Mouse (Mus musculus) hindbrain, embryonic 12.5 days (tissue): Measurements from ENCODE around the gene Plekhg6. TPM values are rescaled to one million over a fixed set of nuclear protein-coding genes. Genes with fewer than 3 reads are reported as not detected.
A peak's percentile ranks its signal among the peaks of the same experiment; 100 is the strongest.

Experiments used
- ATAC-seq: fragments of 200-750 bp; cut with Nextera tagmentation; 2 replicates; pipeline ENCODE4 v1.8.0; 2017; ENCODE audit warnings: moderate TSS enrichment; ENCODE audit not compliant: low FRiP score
- H3K27ac ChIP-seq: fragments of 300-500 bp; sonication (generic); 2 replicates; pipeline ENCODE4 v1.5.1; 2016; ENCODE audit warnings: mild to moderate bottlenecking
- H3K27me3 ChIP-seq: fragments of 300-500 bp; sonication (generic); 2 replicates; pipeline ENCODE4 v1.6.1; 2016; ENCODE audit warnings: mild to moderate bottlenecking
- H3K36me3 ChIP-seq: fragments of 300-500 bp; sonication (generic); 2 replicates; pipeline ENCODE4 v1.6.1; 2016; ENCODE audit warnings: mild to moderate bottlenecking
- H3K4me1 ChIP-seq: fragments of 300-500 bp; sonication (generic); 2 replicates; pipeline ENCODE4 v1.6.1; 2016
- H3K4me2 ChIP-seq: fragments of 300-500 bp; sonication (generic); replicated peaks from 2 replicates; pipeline ENCODE4 v1.6.1; 2016; ENCODE audit warnings: mild to moderate bottlenecking
- H3K4me3 ChIP-seq: fragments of 300-500 bp; sonication (generic); 2 replicates; pipeline ENCODE4 v1.5.1; 2016; ENCODE audit warnings: mild to moderate bottlenecking
- H3K9ac ChIP-seq: fragments of 300-500 bp; sonication (generic); 2 replicates; pipeline ENCODE4 v1.6.1; 2016; ENCODE audit warnings: mild to moderate bottlenecking, moderate library complexity
- H3K9me3 ChIP-seq: fragments of 300-500 bp; sonication (generic); replicated peaks from 2 replicates; pipeline ENCODE4 v1.6.1; 2016; ENCODE audit warnings: mild to moderate bottlenecking
- WGBS: fragments of 180-500 bp; shearing (Covaris S2); methylation state at CpG from one replicate; pipeline ENCODE4 v1.1.7; 2016; 5-methylcytosine and 5-hydroxymethylcytosine counted together
- polyA plus RNA-seq: library from polyadenylated mRNA; unstranded; fragments of >200 nt; fragmentation: Nextera tagmentation; extraction: Ambion mirVana; gene quantifications from 2 replicates; pipeline ENCODE4 v1.2.1, GENCODE M21; 2016

Plekhg6 gene
- polyA plus RNA-seq, 1 experiment from 2014 or later, result 0.18 TPM

- peaks cover 23% of the 10 kb centered on the region for H3K27me3 ChIP-seq
- no peak overlapping the region for H3K4me2 ChIP-seq
- 74% methylated on average over 6 of the region's 6 CpGs for WGBS
- no peaks in the 10 kb centered on the region for H3K9me3 ChIP-seq
- H3K9ac ChIP-seq, result no peak overlapping the region
- H3K4me1 ChIP-seq, result peaks cover 18% of the 10 kb centered on the region
- H3K27ac ChIP-seq, result no peak overlapping the region
- H3K36me3 ChIP-seq, result no peaks in the 10 kb centered on the region
- H3K4me3 ChIP-seq, result no peak overlapping the region
- ATAC-seq, result no peak
Measured at GRCm38 (mm10) chr6:125314746-125315145, 65.8 kb downstream of the Plekhg6 start.

- peak overlapping the region; percentile 56 for H3K4me2 ChIP-seq
- peaks cover 21% of the 10 kb centered on the region for H3K4me1 ChIP-seq
- H3K9ac ChIP-seq, result peak overlapping the region; percentile 61; the same call in 1 of the 2 replicates
- no peaks in the 10 kb centered on the region for H3K36me3 ChIP-seq
- peak; percentile 30 for ATAC-seq
- H3K27ac ChIP-seq, result no peak overlapping the region
- H3K4me3 ChIP-seq, result peak overlapping the region; percentile 35
- peaks cover 18% of the 10 kb centered on the region for H3K27me3 ChIP-seq
- 56% methylated on average over 7 of the region's 7 CpGs for WGBS
- no peaks in the 10 kb centered on the region for H3K9me3 ChIP-seq
Measured at GRCm38 (mm10) chr6:125314231-125314563, 66.4 kb downstream of the Plekhg6 start.

- Histone ChIP-seq H3K9ac (peak within 1 kb of the TSS; percentile 61), H3K4me2 (peak within 1 kb of the TSS; percentile 56), H3K4me1 (peaks cover 25% of the 10 kb centered on the region), H3K27ac (no peak within 1 kb of the TSS), H3K4me3 (peak within 1 kb of the TSS; percentile 35), H3K9me3 (no peaks in the 10 kb centered on the region), H3K27me3 (peaks cover 13% of the 10 kb centered on the region), H3K36me3 (no peaks in the 10 kb centered on the region)
- peak; percentile 62 for ATAC-seq
- WGBS, result 2% methylated on average over 27 of the region's 46 CpGs
Measured at GRCm38 (mm10) chr6:125313546-125314230, 66.9 kb downstream of the Plekhg6 start, which contains the start of gene Ltbr. TSS of gene Ltbr (minus strand) at chr6:125313885.

Other genes starting within 250 kb of the Plekhg6 start
- gene Nop2, start 248.9 kb downstream of the Plekhg6 start, polyA plus RNA-seq, result 48.1 and 54.2 TPM in 2 replicates
- gene Iffo1, start 235.6 kb downstream of the Plekhg6 start, polyA plus RNA-seq, result 19.2 and 21.3 TPM in 2 replicates
- gene Gapdh, start 214.3 kb downstream of the Plekhg6 start, polyA plus RNA-seq, result 1,498 and 1,567 TPM in 2 replicates
- gene Ncapd2, start 189.1 kb downstream of the Plekhg6 start, polyA plus RNA-seq, result 140 and 142 TPM in 2 replicates
- gene Mrpl51, start 189.0 kb downstream of the Plekhg6 start, polyA plus RNA-seq, result 163 and 165 TPM in 2 replicates
- gene Vamp1, start 165.2 kb downstream of the Plekhg6 start, polyA plus RNA-seq, result 5.9 and 6.0 TPM in 2 replicates
- 2.5 and 2.9 TPM in 2 replicates for gene Tapbpl, start 148.9 kb downstream of the Plekhg6 start, polyA plus RNA-seq
- gene Cd27, start 143.8 kb downstream of the Plekhg6 start, polyA plus RNA-seq, result 1.6 and 1.9 TPM in 2 replicates
- 0.16 TPM in 1 of 2 replicates, not detected in the other for gene Tuba3a, start 94.8 kb downstream of the Plekhg6 start, polyA plus RNA-seq
- gene Ltbr, start 66.9 kb downstream of the Plekhg6 start, polyA plus RNA-seq, result 19.6 and 20.6 TPM in 2 replicates
- gene Scnn1a, start 60.1 kb downstream of the Plekhg6 start, polyA plus RNA-seq, result 0.48 and 0.49 TPM in 2 replicates
- gene Tnfrsf1a, start 31.4 kb downstream of the Plekhg6 start, polyA plus RNA-seq, result 29.9 and 32.6 TPM in 2 replicates
- 49.2 and 54.1 TPM in 2 replicates for gene Cd9, start 114.0 kb upstream of the Plekhg6 start, polyA plus RNA-seq
- 11.3 and 11.5 TPM in 2 replicates for gene Vwf, start 166.0 kb upstream of the Plekhg6 start, polyA plus RNA-seq